20 mouse cellular contexts compared by ENCODE assay signal in the genomic region with DNA sequence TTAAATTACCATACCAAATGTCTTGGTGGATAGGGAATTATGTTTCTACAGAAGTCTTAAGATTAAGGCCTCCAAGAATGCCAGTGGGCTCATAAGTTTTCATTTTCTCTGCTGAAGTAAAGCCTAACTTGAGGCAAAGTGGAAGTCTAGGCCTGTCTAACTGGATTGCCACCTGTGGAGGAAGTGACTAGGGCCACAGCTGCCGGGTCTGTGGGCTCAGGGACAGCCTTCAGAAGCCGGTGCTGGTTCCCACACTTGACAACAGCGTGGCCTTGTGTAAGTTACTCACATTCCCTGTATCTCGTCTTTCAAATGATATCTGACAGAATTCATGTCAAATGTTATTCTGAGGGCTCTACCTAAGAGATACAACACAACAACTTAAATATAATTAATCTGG. TPM values are rescaled to one million over a fixed set of nuclear protein-coding genes. Genes with fewer than 3 reads are reported as not detected.
DNase-seq lines count a peak whose midpoint lies in the region; ATAC-seq lines count a peak whose summit lies in the region.
"Had no signal": no experiment of that assay in that cellular context is flagged by ENCODE, and none has a peak within 500 bp of the region (broad histone marks: within the 10 kb centered on the region; RNA-seq: fewer than 3 reads in every experiment).

No protein-coding gene starts in this region.

- ATAC-seq in midbrain, embryonic 11.5 days (ENCODE audit: low FRiP score): no peak
- no peak for ATAC-seq in midbrain, embryonic 13.5 days
- ATAC-seq in megakaryocyte progenitor cell, adult 5-6 weeks (replicated peaks; ENCODE audit: poor library complexity): peak; percentile 74
- ATAC-seq in CD4-positive, CD25-positive, alpha-beta regulatory T cell, adult 4 months: no peak
- ATAC-seq: forebrain, embryonic 14.5 days; intestine, embryonic 16.5 days had no signal

- peak; percentile 35 for DNase-seq in midbrain, embryonic 11.5 days (ENCODE audit: low spot score, missing footprints)
- peak; percentile 59 to 67 for DNase-seq in thymus, postnatal 10 days (ENCODE audit: low spot score in 2 of 2)
- peak; percentile 63 for DNase-seq in thymus, postnatal 4 days
- no peak for DNase-seq in adrenal gland, adult (ENCODE audit: inconsistent age in 2 of 2, low spot score in 1 of 2)
- no peak for DNase-seq in gastrocnemius, postnatal 10 days
- DNase-seq: adrenal gland, postnatal 14 days; cerebellum, adult 11-12 months; cerebellum, adult 9-10 months; cerebellum, postnatal 36 days; gastrocnemius, postnatal 25 days; heart, adult 11 months had no signal

- no peaks in the 10 kb centered on the region for H3K9me3 ChIP-seq in midbrain, embryonic 11.5 days (ENCODE audit: control insufficient read depth, low read length)
- no peaks in the 10 kb centered on the region for H3K9me3 ChIP-seq in midbrain, embryonic 13.5 days
- H3K9me3 ChIP-seq: embryonic facial prominence, embryonic 10.5 days; heart, embryonic 10.5 days had no signal

- H3K4me2 ChIP-seq in midbrain, embryonic 11.5 days: no peak overlapping the region
- H3K4me2 ChIP-seq in midbrain, embryonic 13.5 days (replicated peaks): no peak overlapping the region
- H3K4me2 ChIP-seq: hindbrain, embryonic 14.5 days had no signal

- no peaks in the 10 kb centered on the region for H3K4me1 ChIP-seq in midbrain, embryonic 11.5 days (ENCODE audit: control insufficient read depth, insufficient read depth, low read length)
- H3K4me1 ChIP-seq in midbrain, embryonic 13.5 days (replicated peaks): no peaks in the 10 kb centered on the region
- H3K4me1 ChIP-seq: embryonic facial prominence, embryonic 10.5 days; hindbrain, embryonic 10.5 days had no signal

- no peaks in the 10 kb centered on the region for H3K36me3 ChIP-seq in midbrain, embryonic 11.5 days (ENCODE audit: control insufficient read depth, insufficient read depth, low read length)
- H3K36me3 ChIP-seq in midbrain, embryonic 13.5 days: no peaks in the 10 kb centered on the region
- H3K36me3 ChIP-seq: embryonic facial prominence, embryonic 10.5 days; heart, embryonic 10.5 days; hindbrain, embryonic 10.5 days had no signal

- no peak overlapping the region for H3K4me3 ChIP-seq in midbrain, embryonic 11.5 days (ENCODE audit: low read depth, low read length)
- no peak overlapping the region for H3K4me3 ChIP-seq in midbrain, embryonic 13.5 days (replicated peaks)
- H3K4me3 ChIP-seq: embryonic facial prominence, embryonic 10.5 days; heart, embryonic 10.5 days; hindbrain, embryonic 10.5 days had no signal

- no peak overlapping the region for H3K27ac ChIP-seq in midbrain, embryonic 11.5 days (ENCODE audit: low read depth, low read length)
- no peak overlapping the region for H3K27ac ChIP-seq in midbrain, embryonic 13.5 days
- H3K27ac ChIP-seq: embryonic facial prominence, embryonic 10.5 days; heart, embryonic 10.5 days; hindbrain, embryonic 10.5 days; hindbrain, embryonic 14.5 days had no signal

- no peak overlapping the region for H3K9ac ChIP-seq in midbrain, embryonic 11.5 days (ENCODE audit: low read length)
- H3K9ac ChIP-seq in midbrain, embryonic 13.5 days (replicated peaks): no peak overlapping the region
- H3K9ac ChIP-seq: hindbrain, embryonic 14.5 days had no signal

- no peaks in the 10 kb centered on the region for H3K27me3 ChIP-seq in midbrain, embryonic 11.5 days (ENCODE audit: control insufficient read depth, insufficient read depth, low read length)
- H3K27me3 ChIP-seq in midbrain, embryonic 13.5 days: no peaks in the 10 kb centered on the region

- WGBS in midbrain, embryonic 11.5 days: 81% methylated on average over 4 of the region's 4 CpGs
- 83% methylated on average over 4 of the region's 4 CpGs for WGBS in midbrain, embryonic 13.5 days

RNA-seq across cellular contexts. Expression of a gene that starts 27.7 kb away (rescaled TPM):
- polyA plus RNA-seq in midbrain, embryonic 11.5 days (2014; fragmentation: Nextera tagmentation; extraction: Ambion mirVana): 4.2 and 5.0 TPM in 2 replicates
- 5.1 and 5.9 TPM in 2 replicates for polyA plus RNA-seq in midbrain, embryonic 13.5 days (2015; fragmentation: Nextera tagmentation; extraction: Ambion mirVana)
- total RNA-seq in megakaryocyte progenitor cell, adult 5-6 weeks (2015): 4.4 and 4.7 TPM in 2 replicates
- 9.8 and 10.3 TPM in 2 replicates for total RNA-seq in megakaryocyte progenitor cell, adult 5-6 weeks (2017)
- total RNA-seq in gastrocnemius, postnatal 10 days (2021): 10 to 100 TPM in 1 of 2 experiments, 1 to 10 TPM in 1; 9.1 to 12.3 TPM
- polyA plus RNA-seq in CD4-positive, CD25-positive, alpha-beta regulatory T cell, adult 4 months (2017; shearing (Covaris generic)): 1 to 10 TPM; 4.1 to 5.0 TPM

Comparison
In these comparisons a context has a peak if more than half of its experiments do, and no peak if none do; other contexts are left out.
1. DNase-seq: peak in midbrain, embryonic 11.5 days (single experiment), thymus, postnatal 10 days (2 of 2) and thymus, postnatal 4 days (single experiment); none in adrenal gland, adult (0 of 2) and gastrocnemius, postnatal 10 days (single experiment).